In the genomic region with DNA sequence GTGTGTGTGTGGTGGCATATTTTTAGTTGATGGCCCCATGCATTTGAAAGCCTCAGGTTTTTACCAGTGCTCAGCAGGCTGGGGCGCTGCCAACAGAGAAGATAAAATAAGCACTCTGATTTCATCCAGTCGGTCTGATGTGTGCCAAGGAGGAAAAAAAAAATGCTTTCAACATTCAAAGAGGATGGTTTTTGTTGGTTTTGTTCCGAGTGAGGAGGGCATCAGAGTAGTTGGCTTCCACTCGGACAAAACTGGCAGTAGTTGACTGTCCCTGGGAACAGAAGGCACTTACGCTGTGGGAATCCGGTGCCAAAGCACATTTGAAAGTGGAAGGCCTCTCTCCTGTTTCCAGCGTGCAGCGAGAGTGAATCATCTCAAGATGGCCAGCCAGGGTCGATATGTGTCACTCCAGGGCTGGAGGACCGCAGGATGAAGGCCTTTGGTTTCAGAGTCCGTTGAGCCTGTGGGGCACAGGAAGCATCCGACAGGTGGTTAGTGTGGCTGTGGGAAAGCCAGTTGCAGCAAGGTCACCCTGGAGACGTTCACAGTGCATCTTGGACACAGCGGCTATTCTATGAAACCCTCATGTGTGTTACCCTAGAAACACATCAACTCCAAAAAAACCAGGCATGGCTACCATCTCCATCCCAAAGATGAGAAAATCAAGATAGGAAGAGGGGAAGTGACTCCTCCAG, we compare ENCODE assay signal across 12 mouse cellular contexts. TPM values are rescaled to one million over a fixed set of nuclear protein-coding genes. Genes with fewer than 3 reads are reported as not detected.
DNase-seq lines count a peak whose midpoint lies in the region; ATAC-seq and TF ChIP-seq lines count a peak whose summit lies in the region.
"Had no signal": no experiment of that assay in that cellular context is flagged by ENCODE, and none has a peak within 500 bp of the region (broad histone marks: within the 10 kb centered on the region; RNA-seq: fewer than 3 reads in every experiment).

No protein-coding gene starts in this region.

- H3K36me3 ChIP-seq in intestine, embryonic 15.5 days, result no peaks in the 10 kb centered on the region
- H3K36me3 ChIP-seq: liver, embryonic 15.5 days had no signal

- H3K9ac ChIP-seq in intestine, embryonic 15.5 days, result no peak overlapping the region
- H3K9ac ChIP-seq: liver, embryonic 15.5 days had no signal

- no peaks in the 10 kb centered on the region for H3K27me3 ChIP-seq in intestine, embryonic 15.5 days (replicated peaks)
- H3K27me3 ChIP-seq: CH12.LX; liver, embryonic 15.5 days had no signal

- no peak for TF ChIP-seq CTCF in gastrocnemius, adult 2 months (IDR thresholded peaks at IDR 0.05)

- peak; percentile 53 for DNase-seq in gastrocnemius, adult 2 months
- no peak for DNase-seq in gastrocnemius, postnatal 14 days
- DNase-seq in adrenal gland, adult 2 months, result peak; percentile 84
- peak; percentile 45 to 57 for DNase-seq in layer of hippocampus, postnatal 25 days (ENCODE audit: extremely low spot score in 1 of 2, low spot score in 1 of 2)
- DNase-seq in urinary bladder, postnatal 10 days (ENCODE audit: low spot score), result no peak
- DNase-seq in spleen, postnatal 36 days (ENCODE audit: low spot score in 2 of 2), result no peak

- H3K4me3 ChIP-seq in gastrocnemius, adult 2 months, result peak overlapping the region; percentile 57
- no peak overlapping the region for H3K4me3 ChIP-seq in intestine, embryonic 15.5 days (replicated peaks)
- H3K4me3 ChIP-seq: liver, embryonic 15.5 days had no signal

- no peak overlapping the region for H3K27ac ChIP-seq in gastrocnemius, adult 2 months
- no peak overlapping the region for H3K27ac ChIP-seq in intestine, embryonic 15.5 days
- H3K27ac ChIP-seq: liver, embryonic 15.5 days had no signal

- peak; percentile 64 for ATAC-seq in frontal cortex, adult (ENCODE audit: low TSS enrichment)
- ATAC-seq in intestine, embryonic 15.5 days, result no peak

- no peaks in the 10 kb centered on the region for H3K9me3 ChIP-seq in intestine, embryonic 15.5 days
- H3K9me3 ChIP-seq: liver, embryonic 15.5 days had no signal

- H3K4me2 ChIP-seq in intestine, embryonic 15.5 days (replicated peaks), result no peak overlapping the region
- H3K4me2 ChIP-seq: liver, embryonic 15.5 days had no signal

- intact Hi-C loops in gastrocnemius, adult 2 months (cut with DNase I), result no loop called here
- intact Hi-C loops in gastrocnemius, postnatal 14 days (cut with DNase I; ENCODE audit: low total_unique reads), result no loop called here

- 84% methylated on average over 14 of the region's 14 CpGs for WGBS in intestine, embryonic 15.5 days

- no peaks in the 10 kb centered on the region for H3K4me1 ChIP-seq in intestine, embryonic 15.5 days (replicated peaks)

RNA-seq across cellular contexts. Expression of a gene that starts 5.3 kb away (rescaled TPM):
- total RNA-seq in gastrocnemius, adult 2 months (2021), result under 1 TPM in 1 of 2 experiments, not detected in 1; 0.14 TPM
- not detected for total RNA-seq in gastrocnemius, postnatal 14 days (2021)
- not detected for total RNA-seq in adrenal gland, adult 2 months (2021)
- polyA plus RNA-seq in adrenal gland, adult 2 months (2012; rRNA removed), result not detected in 2 replicates
- total RNA-seq in layer of hippocampus, postnatal 25 days (2021), result not detected
- 0.08 TPM in 1 of 2 replicates, not detected in the other for polyA plus RNA-seq in intestine, embryonic 15.5 days (2015; fragmentation: Nextera tagmentation; extraction: Ambion mirVana)
- total RNA-seq: CH12.LX had no signal
- polyA plus RNA-seq: embryonic facial prominence, embryonic 11.5 days; spleen, adult 2 months had no signal

RNA-seq across cellular contexts. Expression of a gene that starts 30.4 kb away (rescaled TPM):
- not detected for total RNA-seq in gastrocnemius, adult 2 months (2021)
- total RNA-seq in gastrocnemius, postnatal 14 days (2021), result not detected
- not detected for total RNA-seq in adrenal gland, adult 2 months (2021)
- polyA plus RNA-seq in adrenal gland, adult 2 months (2012; rRNA removed), result not detected in 2 replicates
- not detected for total RNA-seq in layer of hippocampus, postnatal 25 days (2021)
- polyA plus RNA-seq in intestine, embryonic 15.5 days (2015; fragmentation: Nextera tagmentation; extraction: Ambion mirVana), result not detected in 2 replicates
- total RNA-seq: CH12.LX had no signal
- polyA plus RNA-seq: embryonic facial prominence, embryonic 11.5 days; liver, embryonic 15.5 days; spleen, adult 2 months had no signal

RNA-seq across cellular contexts. Expression of a gene that starts 50.5 kb away (rescaled TPM):
- total RNA-seq in gastrocnemius, adult 2 months (2021), result not detected
- not detected for total RNA-seq in gastrocnemius, postnatal 14 days (2021)
- 1 to 10 TPM in 1 of 2 experiments, not detected in 1; 3.1 TPM for total RNA-seq in adrenal gland, adult 2 months (2021)
- 0.06 TPM in 1 of 2 replicates, not detected in the other for polyA plus RNA-seq in adrenal gland, adult 2 months (2012; rRNA removed)
- total RNA-seq in layer of hippocampus, postnatal 25 days (2021), result not detected
- 0.70 and 3.1 TPM in 2 replicates for polyA plus RNA-seq in intestine, embryonic 15.5 days (2015; fragmentation: Nextera tagmentation; extraction: Ambion mirVana)
- total RNA-seq: CH12.LX had no signal
- polyA plus RNA-seq: embryonic facial prominence, embryonic 11.5 days; spleen, adult 2 months had no signal

Comparison
In these comparisons a context has a peak if more than half of its experiments do, and no peak if none do; other contexts are left out.
1. DNase-seq: peak in gastrocnemius, adult 2 months (single experiment), adrenal gland, adult 2 months (single experiment) and layer of hippocampus, postnatal 25 days (2 of 2); none in gastrocnemius, postnatal 14 days (single experiment), urinary bladder, postnatal 10 days (single experiment) and spleen, postnatal 36 days (0 of 2).